Mouse (Mus musculus) forebrain, embryonic 16.5 days (tissue): ENCODE data around the gene Atp1a3. TPM values are rescaled to one million over a fixed set of nuclear protein-coding genes. Genes with fewer than 3 reads are reported as not detected.

ENCODE experiments used
- ATAC-seq: fragments of 200-750 bp; cut with Nextera tagmentation; 2 replicates; pipeline ENCODE4 v1.8.0; 2017; ENCODE audit warnings: mild to moderate bottlenecking, moderate library complexity
- H3K27ac ChIP-seq: fragments of 300-500 bp; sonication (generic); 2 replicates; pipeline ENCODE4 v1.5.1; 2014; ENCODE audit warnings: low read length, control low read depth
- H3K27me3 ChIP-seq: fragments of 300-500 bp; sonication (generic); replicated peaks from 2 replicates; pipeline ENCODE4 v1.6.1; 2014; ENCODE audit warnings: low read length; ENCODE audit not compliant: control insufficient read depth, insufficient read depth
- H3K36me3 ChIP-seq: fragments of 300-500 bp; sonication (generic); 2 replicates; pipeline ENCODE4 v1.6.1; 2014; ENCODE audit not compliant: control insufficient read depth, insufficient read depth
- H3K4me1 ChIP-seq: fragments of 300-500 bp; sonication (generic); replicated peaks from 2 replicates; pipeline ENCODE4 v1.6.1; 2014; ENCODE audit warnings: low read length; ENCODE audit not compliant: control insufficient read depth, insufficient read depth
- H3K4me2 ChIP-seq: fragments of 300-500 bp; sonication (generic); 2 replicates; pipeline ENCODE4 v1.6.1; 2014; ENCODE audit warnings: mild to moderate bottlenecking, low read length, control low read depth
- H3K4me3 ChIP-seq: fragments of 300-500 bp; sonication (generic); replicated peaks from 2 replicates; pipeline ENCODE4 v1.5.1; 2014; ENCODE audit warnings: mild to moderate bottlenecking, low read length, control low read depth
- H3K9ac ChIP-seq: fragments of 300-500 bp; sonication (generic); replicated peaks from 2 replicates; pipeline ENCODE4 v1.6.1; 2014; ENCODE audit warnings: low read depth, low read length, control low read depth
- H3K9me3 ChIP-seq: fragments of 300-500 bp; sonication (generic); 2 replicates; pipeline ENCODE4 v1.6.1; 2016; ENCODE audit warnings: low read length; ENCODE audit not compliant: control insufficient read depth
- WGBS: fragments of 180-500 bp; shearing (Covaris S2); extraction: QIAGEN DNeasy Blood & Tissue Kit; methylation state at CpG from one replicate; pipeline ENCODE4 v1.1.7; 2014; 5-methylcytosine and 5-hydroxymethylcytosine counted together
- polyA plus RNA-seq: library from polyadenylated mRNA; unstranded; fragments of >200 nt; fragmentation: Nextera tagmentation; extraction: Ambion mirVana; gene quantifications from 2 replicates; pipeline ENCODE4 v1.2.1, GENCODE M21; 2015

Gene Atp1a3
- polyA plus RNA-seq, 1 experiment from 2014 or later, result 278 TPM

- Histone ChIP-seq H3K4me1 (peaks cover 13% of the 10 kb centered on the region), H3K9me3 (no peaks in the 10 kb centered on the region), H3K36me3 (no peaks in the 10 kb centered on the region), H3K27me3 (peaks cover 45% of the 10 kb centered on the region), H3K4me3 (peak overlapping the region; percentile 39; the same call in 1 of the 2 replicates), H3K4me2 (peak overlapping the region; percentile 58), H3K9ac (peak overlapping the region; percentile 44; the same call in 1 of the 2 replicates), H3K27ac (no peak overlapping the region)
- WGBS, result 7% methylated on average over 23 of the region's 33 CpGs
- ATAC-seq, result no peak
These were observed 50.5 kb downstream of the Atp1a3 start for GRCm38 (mm10) chr7:24955226-24955625.

GRCm38 (mm10) chr7:24954450-24954849 is 51.3 kb downstream of the Atp1a3 start:
- Histone ChIP-seq H3K27ac (no peak overlapping the region), H3K9me3 (no peaks in the 10 kb centered on the region), H3K4me2 (peak overlapping the region; percentile 58), H3K9ac (peak overlapping the region; percentile 33), H3K4me1 (peaks cover 16% of the 10 kb centered on the region), H3K4me3 (peak overlapping the region; percentile 39), H3K36me3 (no peaks in the 10 kb centered on the region), H3K27me3 (peaks cover 52% of the 10 kb centered on the region)
- WGBS, result 3% methylated on average over 19 of the region's 30 CpGs
- ATAC-seq, result no peak; the same call in 1 of the 2 replicates

GRCm38 (mm10) chr7:24953966-24954365 is 51.8 kb downstream of the Atp1a3 start:
- no peak overlapping the region for H3K27ac ChIP-seq
- peaks cover 19% of the 10 kb centered on the region for H3K4me1 ChIP-seq
- H3K36me3 ChIP-seq, result no peaks in the 10 kb centered on the region
- peak overlapping the region; percentile 58 for H3K4me2 ChIP-seq
- peak overlapping the region; percentile 39 for H3K4me3 ChIP-seq
- under 1% methylated on average over 16 of the region's 24 CpGs for WGBS
- no peak for ATAC-seq
- H3K9me3 ChIP-seq, result no peaks in the 10 kb centered on the region
- peak overlapping the region; percentile 33 for H3K9ac ChIP-seq
- peaks cover 57% of the 10 kb centered on the region for H3K27me3 ChIP-seq

- Histone ChIP-seq H3K27ac (no peak overlapping the region), H3K4me1 (peaks cover 18% of the 10 kb centered on the region), H3K4me3 (no peak overlapping the region)
These were observed 55.7 kb downstream of the Atp1a3 start for GRCm38 (mm10) chr7:24949958-24950623.

GRCm38 (mm10) chr7:24948774-24949173 is 57.0 kb downstream of the Atp1a3 start:
- 2% methylated on average over 29 of the region's 29 CpGs for WGBS
- Histone ChIP-seq H3K27ac (no peak overlapping the region), H3K9ac (0 out of 2 replicates have a peak overlapping the region, but pooled peaks have one; percentile 39), H3K4me1 (peaks cover 21% of the 10 kb centered on the region), H3K4me2 (0 out of 2 replicates have a peak overlapping the region, but pooled peaks have one; percentile 28), H3K9me3 (no peaks in the 10 kb centered on the region), H3K27me3 (peaks cover 81% of the 10 kb centered on the region), H3K4me3 (peak overlapping the region; percentile 20; the same call in 1 of the 2 replicates), H3K36me3 (no peaks in the 10 kb centered on the region)
- no peak for ATAC-seq

More at GRCm38 (mm10) chr7:24949958-24950623, 55.7 kb downstream of the Atp1a3 start:
- Histone ChIP-seq H3K4me2 (no peak overlapping the region), H3K27me3 (peaks cover 70% of the 10 kb centered on the region), H3K36me3 (no peaks in the 10 kb centered on the region), H3K9ac (no peak overlapping the region), H3K9me3 (no peaks in the 10 kb centered on the region)
- WGBS, result under 1% methylated on average over 8 of the region's 8 CpGs
- peak; percentile 27; the same call in 1 of the 2 replicates for ATAC-seq

GRCm38 (mm10) chr7:24947316-24948048 is 58.3 kb downstream of the Atp1a3 start:
- H3K9ac ChIP-seq, result no peak overlapping the region
- H3K9me3 ChIP-seq, result no peaks in the 10 kb centered on the region
- no peak overlapping the region for H3K27ac ChIP-seq
- H3K27me3 ChIP-seq, result peaks cover 89% of the 10 kb centered on the region
- peaks cover 24% of the 10 kb centered on the region for H3K4me1 ChIP-seq
- H3K4me2 ChIP-seq, result no peak overlapping the region
- ATAC-seq, result no peak
- no peak overlapping the region for H3K4me3 ChIP-seq
- WGBS, result 3% methylated on average over 7 of the region's 7 CpGs
- H3K36me3 ChIP-seq, result no peaks in the 10 kb centered on the region

GRCm38 (mm10) chr7:24944257-24944950 is 61.4 kb downstream of the Atp1a3 start, which contains the start of gene Gm4881:
Gene Gm4881 (minus strand): TSS chr7:24944494.
- Histone ChIP-seq H3K36me3 (no peaks in the 10 kb centered on the region), H3K4me1 (peaks cover 18% of the 10 kb centered on the region), H3K27ac (no peak within 1 kb of the TSS), H3K4me3 (peak within 1 kb of the TSS; percentile 39), H3K9ac (no peak within 1 kb of the TSS; the same call in 1 of the 2 replicates), H3K9me3 (no peaks in the 10 kb centered on the region), H3K27me3 (peaks cover 82% of the 10 kb centered on the region), H3K4me2 (peak within 1 kb of the TSS; percentile 69)
- no peak for ATAC-seq
- under 1% methylated on average over 60 of the region's 72 CpGs for WGBS

GRCm38 (mm10) chr7:24943641-24944040 is 62.1 kb downstream of the Atp1a3 start:
- H3K27me3 ChIP-seq, result peaks cover 77% of the 10 kb centered on the region
- H3K9ac ChIP-seq, result no peak overlapping the region
- no peak overlapping the region for H3K4me3 ChIP-seq
- WGBS, result 4% methylated on average over 6 of the region's 6 CpGs
- H3K4me2 ChIP-seq, result no peak overlapping the region
- H3K27ac ChIP-seq, result no peak overlapping the region
- H3K9me3 ChIP-seq, result no peaks in the 10 kb centered on the region
- peaks cover 13% of the 10 kb centered on the region for H3K4me1 ChIP-seq
- no peak for ATAC-seq
- no peaks in the 10 kb centered on the region for H3K36me3 ChIP-seq

GRCm38 (mm10) chr7:24931651-24932050 is 74.1 kb downstream of the Atp1a3 start:
- Histone ChIP-seq H3K9me3 (no peaks in the 10 kb centered on the region), H3K9ac (no peak overlapping the region), H3K27me3 (peaks cover 55% of the 10 kb centered on the region), H3K36me3 (no peaks in the 10 kb centered on the region; the same call in 1 of the 2 replicates), H3K27ac (no peak overlapping the region), H3K4me3 (no peak overlapping the region), H3K4me2 (no peak overlapping the region), H3K4me1 (peaks cover 16% of the 10 kb centered on the region; the same call in 1 of the 2 replicates)
- no peak for ATAC-seq
- WGBS, result 0% methylated on average over 14 of the region's 15 CpGs
